Mouse (Mus musculus): ENCODE data around the gene Cfap65. TPM values are rescaled to one million over a fixed set of nuclear protein-coding genes. Genes with fewer than 3 reads are reported as not detected.
A peak's percentile ranks its signal among the peaks of the same experiment; 100 is the strongest.

Gene Cfap65
- polyA plus RNA-seq, 1 experiment from 2014 or later = not detected

- Histone ChIP-seq H3K9me3 (ENCODE audit: control insufficient read depth, low read length) (no peaks in the 10 kb centered on the region), H3K4me1 (ENCODE audit: control insufficient read depth, insufficient read depth, low read length) (peaks cover 11% of the 10 kb centered on the region), H3K4me3 (ENCODE audit: low read depth, low read length) (no peak overlapping the region), H3K9ac (ENCODE audit: low read length) (no peak overlapping the region), H3K27ac (replicated peaks; ENCODE audit: low read depth, low read length) (no peak overlapping the region), H3K27me3 (ENCODE audit: control insufficient read depth, insufficient read depth, low read length) (peaks cover 62% of the 10 kb centered on the region), H3K36me3 (ENCODE audit: control insufficient read depth, insufficient read depth, low read length) (no peaks in the 10 kb centered on the region), H3K4me2 (ENCODE audit: low read depth, severe bottlenecking) (peak overlapping the region; percentile 38; the same call in 1 of the 2 replicates)
- DNase-seq (ENCODE audit: low spot score) (no peak), ATAC-seq (ENCODE audit: insufficient number of reproducible peaks, low FRiP score, low TSS enrichment, low read depth) (no peak)
- 8% methylated on average over 4 of the region's 4 CpGs for WGBS
These were observed 77.7 kb downstream of the Cfap65 start for GRCm38 (mm10) chr1:74857677-74858076.

DNA sequence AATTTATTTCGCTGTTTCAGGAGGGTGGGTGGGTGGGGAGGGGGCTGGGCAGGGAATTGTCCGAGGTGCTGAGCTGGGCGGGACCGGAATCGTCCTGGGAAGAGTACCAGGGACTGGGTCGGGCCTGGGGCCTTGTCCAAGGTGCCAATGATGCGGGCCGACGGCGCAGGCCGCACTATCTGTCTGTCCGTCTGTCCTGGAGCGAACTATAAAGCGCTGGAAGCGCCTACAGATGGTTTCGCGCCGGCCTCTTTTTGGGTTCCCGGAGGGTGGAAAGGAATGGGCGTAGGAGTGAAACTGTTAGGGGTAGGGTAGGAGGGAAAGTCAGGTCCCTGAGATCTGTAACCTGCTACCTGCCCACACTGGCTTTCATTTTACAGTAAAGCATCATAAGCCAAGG, 78.2 kb downstream of the Cfap65 start:
- ATAC-seq (ENCODE audit: insufficient number of reproducible peaks, low FRiP score, low TSS enrichment, low read depth) (no peak), DNase-seq (ENCODE audit: low spot score) (no peak)

DNA sequence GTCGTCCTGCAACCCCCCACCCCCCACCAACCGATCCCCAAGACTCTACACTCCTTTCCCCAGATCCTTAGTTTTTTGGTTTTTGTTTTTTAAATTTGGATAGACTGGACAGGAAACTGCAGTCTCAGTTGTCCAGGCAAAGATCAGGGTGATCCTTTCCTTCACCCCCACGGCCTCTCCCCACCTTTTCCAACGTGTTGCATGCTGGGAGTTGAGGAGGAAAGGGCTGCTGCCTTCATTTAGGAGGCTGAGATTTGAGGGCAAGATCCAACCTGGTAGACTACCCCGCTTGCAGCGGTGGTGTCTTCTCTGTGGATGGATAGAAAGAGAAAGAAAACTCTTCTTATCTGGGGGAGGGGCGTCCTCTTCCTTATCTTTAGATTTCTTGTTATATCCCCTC, 78.6 kb downstream of the Cfap65 start:
- Histone ChIP-seq H3K9me3 (ENCODE audit: control insufficient read depth, low read length) (no peaks in the 10 kb centered on the region), H3K4me3 (ENCODE audit: low read depth, low read length) (no peak overlapping the region), H3K36me3 (ENCODE audit: control insufficient read depth, insufficient read depth, low read length) (no peaks in the 10 kb centered on the region), H3K27ac (replicated peaks; ENCODE audit: low read depth, low read length) (no peak overlapping the region), H3K4me1 (ENCODE audit: control insufficient read depth, insufficient read depth, low read length) (peaks cover 11% of the 10 kb centered on the region), H3K9ac (ENCODE audit: low read length) (no peak overlapping the region), H3K4me2 (ENCODE audit: low read depth, severe bottlenecking) (no peak overlapping the region), H3K27me3 (ENCODE audit: control insufficient read depth, insufficient read depth, low read length) (peaks cover 67% of the 10 kb centered on the region)
- ATAC-seq (ENCODE audit: insufficient number of reproducible peaks, low FRiP score, low TSS enrichment, low read depth) = no peak
- 0% methylated on average over 7 of the region's 7 CpGs for WGBS
- no peak for DNase-seq (ENCODE audit: low spot score)

More for the DNA sequence above, 78.2 kb downstream of the Cfap65 start:
- no peaks in the 10 kb centered on the region for H3K9me3 ChIP-seq (ENCODE audit: control insufficient read depth, low read length)
- H3K27me3 ChIP-seq (ENCODE audit: control insufficient read depth, insufficient read depth, low read length) = peaks cover 66% of the 10 kb centered on the region
- no peak overlapping the region for H3K27ac ChIP-seq (replicated peaks; ENCODE audit: low read depth, low read length)
- H3K36me3 ChIP-seq (ENCODE audit: control insufficient read depth, insufficient read depth, low read length) = no peaks in the 10 kb centered on the region
- no peak overlapping the region for H3K4me3 ChIP-seq (ENCODE audit: low read depth, low read length)
- WGBS = 3% methylated on average over 20 of the region's 20 CpGs
- H3K4me1 ChIP-seq (ENCODE audit: control insufficient read depth, insufficient read depth, low read length) = peaks cover 11% of the 10 kb centered on the region
- H3K4me2 ChIP-seq (ENCODE audit: low read depth, severe bottlenecking) = no peak overlapping the region
- no peak overlapping the region for H3K9ac ChIP-seq (ENCODE audit: low read length)

DNA sequence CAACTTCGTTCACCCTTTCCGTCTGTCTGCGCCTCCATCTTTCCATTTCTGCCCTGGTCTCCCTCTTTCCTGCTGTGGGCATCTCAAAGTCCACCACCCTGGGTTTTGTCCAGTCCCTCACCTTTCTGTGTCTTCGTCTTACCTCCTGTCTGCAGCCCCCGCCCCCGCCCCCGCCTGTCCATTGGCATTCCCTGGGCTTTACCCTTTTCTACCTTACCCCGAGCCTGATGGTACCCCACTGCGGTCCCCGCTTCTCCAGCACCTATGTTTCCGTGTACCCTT, 79.0 kb downstream of the Cfap65 start:
- H3K9ac ChIP-seq (ENCODE audit: low read length) = no peak overlapping the region
- H3K4me3 ChIP-seq (ENCODE audit: low read depth, low read length) = peak overlapping the region; percentile 47; the same call in 1 of the 2 replicates
- no peak for ATAC-seq (ENCODE audit: insufficient number of reproducible peaks, low FRiP score, low TSS enrichment, low read depth)
- H3K4me1 ChIP-seq (ENCODE audit: control insufficient read depth, insufficient read depth, low read length) = peaks cover 11% of the 10 kb centered on the region
- 4% methylated on average over 11 of the region's 11 CpGs for WGBS
- H3K36me3 ChIP-seq (ENCODE audit: control insufficient read depth, insufficient read depth, low read length) = no peaks in the 10 kb centered on the region
- no peak for DNase-seq (ENCODE audit: low spot score)
- no peak overlapping the region for H3K4me2 ChIP-seq (ENCODE audit: low read depth, severe bottlenecking)
- peaks cover 71% of the 10 kb centered on the region for H3K27me3 ChIP-seq (ENCODE audit: control insufficient read depth, insufficient read depth, low read length)
- H3K27ac ChIP-seq (replicated peaks; ENCODE audit: low read depth, low read length) = no peak overlapping the region
- no peaks in the 10 kb centered on the region for H3K9me3 ChIP-seq (ENCODE audit: control insufficient read depth, low read length)

DNA sequence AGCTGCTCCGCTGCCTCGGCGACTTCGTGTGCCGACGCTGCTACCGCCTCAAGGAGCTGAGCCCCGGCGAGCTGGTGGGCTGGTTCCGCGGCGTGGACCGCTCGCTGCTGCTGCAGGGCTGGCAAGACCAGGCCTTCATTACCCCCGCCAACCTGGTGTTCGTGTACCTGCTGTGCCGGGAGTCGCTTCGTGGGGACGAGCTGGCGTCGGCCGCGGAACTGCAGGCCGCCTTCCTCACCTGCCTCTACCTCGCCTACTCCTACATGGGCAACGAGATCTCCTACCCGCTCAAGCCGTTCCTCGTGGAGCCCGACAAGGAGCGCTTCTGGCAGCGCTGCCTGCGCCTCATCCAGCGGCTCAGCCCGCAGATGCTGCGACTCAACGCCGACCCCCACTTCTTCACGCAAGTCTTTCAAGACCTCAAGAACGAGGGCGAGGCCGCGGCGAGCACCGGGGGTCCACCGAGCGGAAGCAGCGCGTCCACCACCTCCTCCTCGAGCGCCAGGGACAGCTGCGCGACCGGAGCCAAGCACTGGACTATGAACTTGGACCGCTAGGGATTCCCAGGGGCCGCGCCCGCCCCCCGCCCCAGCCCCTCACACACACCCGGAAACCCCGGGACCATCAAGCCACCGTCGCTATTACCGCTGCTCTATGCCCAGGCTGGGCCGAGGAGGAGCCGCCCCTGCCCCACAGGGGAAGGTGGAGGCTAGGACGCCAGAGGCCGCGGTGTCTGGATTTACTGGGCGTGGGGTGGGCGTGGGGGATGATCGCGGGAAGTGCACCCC, 79.6 kb downstream of the Cfap65 start:
- peak overlapping the region; percentile 47 for H3K4me3 ChIP-seq (ENCODE audit: low read depth, low read length)
- H3K4me1 ChIP-seq (ENCODE audit: control insufficient read depth, insufficient read depth, low read length) = peaks cover 11% of the 10 kb centered on the region
- H3K27ac ChIP-seq (replicated peaks; ENCODE audit: low read depth, low read length) = no peak overlapping the region
- H3K36me3 ChIP-seq (ENCODE audit: control insufficient read depth, insufficient read depth, low read length) = no peaks in the 10 kb centered on the region
- H3K27me3 ChIP-seq (ENCODE audit: control insufficient read depth, insufficient read depth, low read length) = peaks cover 75% of the 10 kb centered on the region
- peak overlapping the region; percentile 98 for H3K4me2 ChIP-seq (ENCODE audit: low read depth, severe bottlenecking)
- peak; percentile 52 for DNase-seq (ENCODE audit: low spot score)
- no peaks in the 10 kb centered on the region for H3K9me3 ChIP-seq (ENCODE audit: control insufficient read depth, low read length)
- no peak overlapping the region for H3K9ac ChIP-seq (ENCODE audit: low read length)
- no peak for ATAC-seq (ENCODE audit: insufficient number of reproducible peaks, low FRiP score, low TSS enrichment, low read depth)
- under 1% methylated on average over 70 of the region's 74 CpGs for WGBS

GRCm38 (mm10) chr1:74855156-74855555, 80.2 kb downstream of the Cfap65 start:
- ATAC-seq (ENCODE audit: insufficient number of reproducible peaks, low FRiP score, low TSS enrichment, low read depth) = no peak
- Histone ChIP-seq H3K27me3 (ENCODE audit: control insufficient read depth, insufficient read depth, low read length) (peaks cover 79% of the 10 kb centered on the region), H3K27ac (replicated peaks; ENCODE audit: low read depth, low read length) (no peak overlapping the region), H3K4me3 (ENCODE audit: low read depth, low read length) (peak overlapping the region; percentile 47), H3K9me3 (ENCODE audit: control insufficient read depth, low read length) (no peaks in the 10 kb centered on the region), H3K4me1 (ENCODE audit: control insufficient read depth, insufficient read depth, low read length) (peaks cover 11% of the 10 kb centered on the region), H3K36me3 (ENCODE audit: control insufficient read depth, insufficient read depth, low read length) (no peaks in the 10 kb centered on the region), H3K4me2 (ENCODE audit: low read depth, severe bottlenecking) (peak overlapping the region; percentile 98), H3K9ac (ENCODE audit: low read length) (peak overlapping the region; percentile 53)
- WGBS = 1% methylated on average over 44 of the region's 48 CpGs
- DNase-seq (ENCODE audit: low spot score) = no peak

DNA sequence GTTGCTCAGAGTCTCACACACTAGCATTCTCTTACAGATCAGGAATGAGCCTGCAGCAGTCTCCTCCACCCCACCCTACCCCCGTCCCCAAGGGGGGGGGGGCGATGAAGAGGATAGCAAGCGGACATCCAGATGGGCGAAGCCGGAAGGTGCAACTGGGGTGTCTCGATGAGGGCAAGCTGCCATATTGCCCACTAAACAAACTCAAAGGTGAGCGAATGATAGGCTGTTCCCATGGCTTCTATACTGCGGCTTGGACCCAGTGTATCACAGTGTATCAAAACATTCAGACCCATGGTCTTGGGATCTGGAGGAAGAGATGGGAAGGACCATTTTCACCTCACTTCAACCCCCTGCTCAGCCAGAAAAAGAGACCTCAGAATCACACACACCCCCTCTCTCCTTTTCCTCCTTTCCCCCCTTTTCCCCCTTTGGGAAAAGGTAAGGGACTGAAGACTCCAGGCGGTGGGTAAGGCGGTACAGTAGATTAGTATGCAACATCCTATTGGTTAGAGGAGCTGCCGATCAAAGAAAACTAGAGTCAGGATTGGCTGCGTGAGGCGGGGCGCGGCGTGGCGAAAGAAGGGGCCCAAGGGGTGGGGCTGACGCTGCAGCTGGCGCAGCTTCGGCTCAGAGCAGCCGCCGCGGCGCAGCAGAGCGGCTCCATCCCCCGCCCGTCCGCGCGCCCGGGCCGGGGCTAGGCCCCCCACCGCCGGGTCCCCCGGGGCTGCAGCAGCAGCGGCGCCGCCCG, 80.9 kb downstream of the Cfap65 start, which contains the start of gene Cdk5r2:
Cdk5r2 (plus strand) TSS at position 629 of the 751 bp plus-strand sequence.
- Histone ChIP-seq H3K4me1 (ENCODE audit: control insufficient read depth, insufficient read depth, low read length) (peaks cover 11% of the 10 kb centered on the region), H3K27ac (replicated peaks; ENCODE audit: low read depth, low read length) (no peak within 1 kb of the TSS), H3K9ac (ENCODE audit: low read length) (peak within 1 kb of the TSS; percentile 53), H3K4me2 (ENCODE audit: low read depth, severe bottlenecking) (peak within 1 kb of the TSS; percentile 98), H3K9me3 (ENCODE audit: control insufficient read depth, low read length) (no peaks in the 10 kb centered on the region), H3K27me3 (ENCODE audit: control insufficient read depth, insufficient read depth, low read length) (peaks cover 79% of the 10 kb centered on the region), H3K4me3 (ENCODE audit: low read depth, low read length) (peak within 1 kb of the TSS; percentile 47), H3K36me3 (ENCODE audit: control insufficient read depth, insufficient read depth, low read length) (no peaks in the 10 kb centered on the region)
- 3% methylated on average over 37 of the region's 39 CpGs for WGBS
- ATAC-seq (ENCODE audit: insufficient number of reproducible peaks, low FRiP score, low TSS enrichment, low read depth) (peak; percentile 83), DNase-seq (ENCODE audit: low spot score) (peak; percentile 91)

All from limb, embryonic 11.5 days (tissue).